Mouse (Mus musculus): ENCODE results near the gene Sbp. TPM values are rescaled to one million over a fixed set of nuclear protein-coding genes. Genes with fewer than 3 reads are reported as not detected.
A peak's percentile ranks its signal among the peaks of the same experiment; 100 is the strongest.

Sbp gene
- total and polyA plus RNA-seq, 3 experiments: not detected

DNA sequence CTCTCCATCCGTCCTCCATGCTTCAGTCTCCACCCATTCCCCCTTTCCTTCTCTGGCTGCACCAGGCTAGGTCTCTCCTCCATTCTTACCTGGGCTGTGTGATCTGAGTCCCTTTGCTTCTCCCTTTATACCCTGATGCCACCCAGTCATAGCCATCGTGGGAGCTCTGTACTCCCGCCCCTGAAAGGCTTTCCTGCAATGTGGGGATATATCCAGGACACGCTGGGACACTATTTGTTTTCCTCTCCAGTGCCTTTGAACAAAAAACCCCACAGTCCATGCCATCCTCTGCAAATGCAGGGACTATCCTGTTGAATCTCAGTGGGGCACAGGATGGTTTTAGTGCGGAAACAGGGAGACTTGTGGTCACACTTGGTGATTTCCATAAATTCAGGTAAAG lies 13.7 kb downstream of the Sbp start, which contains the start of gene Sbpl:
TSS of gene Sbpl (minus strand) at position 101 of the 400 bp plus-strand sequence.
- H3K9me3 ChIP-seq (replicated peaks; ENCODE audit: low read length): no peaks in the 10 kb centered on the region
- no peak within 1 kb of the TSS for H3K27ac ChIP-seq (ENCODE audit: insufficient read depth, low read depth)
- no peak within 1 kb of the TSS for H3K4me2 ChIP-seq (ENCODE audit: insufficient read depth, low read depth, poor library complexity, severe bottlenecking)
- in situ Hi-C loops (cut with MboI; ENCODE audit: low pct_ligation_motif_present, low pct_unique_long_range_greater_than_20kb, low sequenced_read_pairs) (no loop called here), dilution Hi-C loops (cut with MboI; ENCODE audit: extremely low pct_ligation_motif_present, extremely low pct_unique_long_range_greater_than_20kb, low sequenced_read_pairs) (no loop called here)
- H3K79me2 ChIP-seq (replicated peaks; ENCODE audit: control insufficient read depth, extremely low read depth, insufficient read depth, poor library complexity, severe bottlenecking): no peaks in the 10 kb centered on the region
- H3K9ac ChIP-seq (ENCODE audit: insufficient read depth, low read depth): no peak within 1 kb of the TSS
- no peak within 1 kb of the TSS for H3K4me3 ChIP-seq (replicated peaks in 1 of 3; ENCODE audit: low read depth in 2 of 3, low read length in 2 of 3, poor library complexity in 1 of 3)
- TF ChIP-seq POLR2A (IDR thresholded peaks at IDR 0.05; ENCODE audit: low read depth, low read length) (no peak), RAD21 (IDR thresholded peaks at IDR 0.05; ENCODE audit: low read depth, low read length) (no peak), TBP (conservative IDR thresholded peaks at IDR 0.05; ENCODE audit: low read depth, low read length) (no peak), MEF2A (IDR thresholded peaks at IDR 0.05; ENCODE audit: borderline replicate concordance, low read depth, low read length) (no peak), HCFC1 (IDR thresholded peaks at IDR 0.05; ENCODE audit: low read depth, low read length) (no peak), NELFE (IDR thresholded peaks at IDR 0.05; ENCODE audit: low read depth, low read length) (no peak), GABPA (IDR thresholded peaks at IDR 0.05; ENCODE audit: insufficient replicate concordance, low read depth, low read length) (no peak), MAFK (IDR thresholded peaks at IDR 0.05; ENCODE audit: insufficient replicate concordance, low read length) (no peak), USF1 (IDR thresholded peaks at IDR 0.05; ENCODE audit: low read depth, low read length) (no peak), BHLHE40 (IDR thresholded peaks at IDR 0.05; ENCODE audit: low read depth, low read length) (no peak)
- H3K27me3 ChIP-seq (replicated peaks): peaks cover 13% of the 10 kb centered on the region
- no peaks in the 10 kb centered on the region for H3K4me1 ChIP-seq (ENCODE audit: control insufficient read depth in 1 of 2, insufficient read depth in 2 of 2)
- no peaks in the 10 kb centered on the region for H3K36me3 ChIP-seq (replicated peaks in 1 of 2; ENCODE audit: control insufficient read depth in 1 of 2, insufficient read depth in 1 of 2, low read length in 1 of 2)
- no peak for DNase-seq (ENCODE audit: extremely low read depth)

GRCm38 (mm10) chr17:23960084-23960738 lies 18.7 kb downstream of the Sbp start:
- H3K4me1 ChIP-seq (ENCODE audit: control insufficient read depth in 1 of 2, insufficient read depth in 2 of 2): peaks cover 0 to 5% of the 10 kb centered on the region in 2 experiments; a peak in 1 of 4 replicates
- peaks cover 7% of the 10 kb centered on the region for H3K27me3 ChIP-seq (replicated peaks)
- no peaks in the 10 kb centered on the region for H3K36me3 ChIP-seq (replicated peaks in 1 of 2; ENCODE audit: control insufficient read depth in 1 of 2, insufficient read depth in 1 of 2, low read length in 1 of 2)
- peak; percentile 83 for DNase-seq (ENCODE audit: extremely low read depth)
- dilution Hi-C loops (cut with MboI; ENCODE audit: extremely low pct_ligation_motif_present, extremely low pct_unique_long_range_greater_than_20kb, low sequenced_read_pairs): no loop called here
- in situ Hi-C loops (cut with MboI; ENCODE audit: low pct_ligation_motif_present, low pct_unique_long_range_greater_than_20kb, low sequenced_read_pairs): loop anchor here (10.0 kb wide), 3 partner anchors 95 to 295 kb away; partner anchors contain the start of genes Bicdl2, Flywch1 and Prss21
- H3K4me2 ChIP-seq (ENCODE audit: insufficient read depth, low read depth, poor library complexity, severe bottlenecking): no peak overlapping the region
- no peaks in the 10 kb centered on the region for H3K9me3 ChIP-seq (replicated peaks; ENCODE audit: low read length)
- no peak for TF ChIP-seq SIN3A (IDR thresholded peaks at IDR 0.05; ENCODE audit: low read length)
- peak; percentile 97 for TF ChIP-seq CTCF (conservative IDR thresholded peaks at IDR 0.05 in 1 of 2, IDR thresholded peaks at IDR 0.05 in 1 of 2; ENCODE audit: low read depth in 2 of 2, low read length in 2 of 2)
- no peak for TF ChIP-seq MXI1 (IDR thresholded peaks at IDR 0.05; ENCODE audit: low read depth, low read length)
- TF ChIP-seq MEF2A (IDR thresholded peaks at IDR 0.05; ENCODE audit: borderline replicate concordance, low read depth, low read length): no peak
- no peak for TF ChIP-seq USF1 (IDR thresholded peaks at IDR 0.05; ENCODE audit: low read depth, low read length)
- no peak for TF ChIP-seq TCF12 (IDR thresholded peaks at IDR 0.05; ENCODE audit: low read depth, low read length)
- no peak for TF ChIP-seq ZKSCAN1 (IDR thresholded peaks at IDR 0.05; ENCODE audit: borderline replicate concordance, low read depth, low read length)
- TF ChIP-seq JUND (conservative IDR thresholded peaks at IDR 0.05; ENCODE audit: low read depth, low read length): no peak
- TF ChIP-seq ZC3H11A (IDR thresholded peaks at IDR 0.05; ENCODE audit: low read depth, low read length): peak; percentile 55
- no peak for TF ChIP-seq PAX5 (IDR thresholded peaks at IDR 0.05; ENCODE audit: low read length)
- TF ChIP-seq NELFE (IDR thresholded peaks at IDR 0.05; ENCODE audit: low read depth, low read length): no peak
- TF ChIP-seq MAZ (IDR thresholded peaks at IDR 0.05; ENCODE audit: low read depth, low read length): no peak
- no peak for TF ChIP-seq HCFC1 (IDR thresholded peaks at IDR 0.05; ENCODE audit: low read depth, low read length)
- peak; percentile 95 for TF ChIP-seq SMC3 (IDR thresholded peaks at IDR 0.05; ENCODE audit: low read depth, low read length)
- TF ChIP-seq USF2 (conservative IDR thresholded peaks at IDR 0.05; ENCODE audit: low read depth, low read length): no peak
- TF ChIP-seq CHD2 (IDR thresholded peaks at IDR 0.05; ENCODE audit: low read length): no peak
- no peak for TF ChIP-seq POLR2AphosphoS2 (IDR thresholded peaks at IDR 0.05; ENCODE audit: low read depth, low read length)
- no peak for TF ChIP-seq MAFK (IDR thresholded peaks at IDR 0.05; ENCODE audit: insufficient replicate concordance, low read length)
- TF ChIP-seq RAD21 (IDR thresholded peaks at IDR 0.05; ENCODE audit: low read depth, low read length): peak; percentile 99
- TF ChIP-seq ELF1 (IDR thresholded peaks at IDR 0.05; ENCODE audit: low read depth, low read length): peak; percentile 52
- H3K9ac ChIP-seq (ENCODE audit: insufficient read depth, low read depth): no peak overlapping the region
- no peak overlapping the region for H3K27ac ChIP-seq (ENCODE audit: insufficient read depth, low read depth)
- H3K4me3 ChIP-seq (replicated peaks in 1 of 3; ENCODE audit: low read depth in 2 of 3, low read length in 2 of 3, poor library complexity in 1 of 3): no peak overlapping the region
- no peaks in the 10 kb centered on the region for H3K79me2 ChIP-seq (replicated peaks; ENCODE audit: control insufficient read depth, extremely low read depth, insufficient read depth, poor library complexity, severe bottlenecking)

All from CH12.LX (cell line).